Mouse (Mus musculus): ENCODE measurements around the gene Tnfrsf12a.
A peak's percentile ranks its signal among the peaks of the same experiment; 100 is the strongest.

The Tnfrsf12a gene

GRCm38 (mm10) chr17:23644613-23645495 is 32.4 kb downstream of the Tnfrsf12a start, which contains the start of gene Mmp25:
Mmp25 (minus strand) TSS chr17:23645277.
- no peak for DNase-seq

GRCm38 (mm10) chr17:23631241-23631640 is 46.0 kb downstream of the Tnfrsf12a start:
- no peak for DNase-seq

- peak; percentile 45 for DNase-seq
Observed at GRCm38 (mm10) chr17:23630195-23631020, 46.9 kb downstream of the Tnfrsf12a start.

- no peak for DNase-seq
Observed at GRCm38 (mm10) chr17:23627813-23628212, 49.5 kb downstream of the Tnfrsf12a start.
